Mouse (Mus musculus): ENCODE results near the gene Gm45062.

The Gm45062 gene

DNA sequence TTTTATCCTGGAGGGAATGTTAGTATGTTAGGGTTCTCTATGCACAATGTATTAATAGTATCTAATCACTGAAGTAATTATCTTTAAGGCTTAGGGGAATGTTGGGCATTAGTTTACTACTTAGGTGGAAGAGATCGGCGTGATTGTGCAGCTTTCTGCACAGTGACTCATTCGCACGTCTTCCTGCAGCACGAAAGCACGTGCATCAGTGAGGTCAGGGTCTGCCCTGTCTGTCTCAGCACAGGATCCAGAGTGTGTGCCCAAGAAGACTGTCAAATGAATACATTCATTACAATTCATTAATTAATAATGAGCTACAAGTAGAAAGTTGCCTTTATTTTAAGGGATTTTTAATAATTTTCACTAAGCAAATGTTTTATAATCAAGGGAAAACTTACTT, 115.0 kb downstream of the Gm45062 start:
- no peak for TF ChIP-seq GATA4 (IDR thresholded peaks at IDR 0.05; ENCODE audit: insufficient replicate concordance, low read length)

GRCm38 (mm10) chr6:8374712-8375111, 115.5 kb downstream of the Gm45062 start:
- no peak for TF ChIP-seq GATA4 (IDR thresholded peaks at IDR 0.05; ENCODE audit: insufficient replicate concordance, low read length)

- TF ChIP-seq GATA4 (IDR thresholded peaks at IDR 0.05; ENCODE audit: insufficient replicate concordance, low read length): no peak
Observed at GRCm38 (mm10) chr6:8376351-8376750, 117.1 kb downstream of the Gm45062 start.

- no peak for TF ChIP-seq GATA4 (IDR thresholded peaks at IDR 0.05; ENCODE audit: insufficient replicate concordance, low read length)
Observed at GRCm38 (mm10) chr6:8377667-8378066, 118.4 kb downstream of the Gm45062 start.

DNA sequence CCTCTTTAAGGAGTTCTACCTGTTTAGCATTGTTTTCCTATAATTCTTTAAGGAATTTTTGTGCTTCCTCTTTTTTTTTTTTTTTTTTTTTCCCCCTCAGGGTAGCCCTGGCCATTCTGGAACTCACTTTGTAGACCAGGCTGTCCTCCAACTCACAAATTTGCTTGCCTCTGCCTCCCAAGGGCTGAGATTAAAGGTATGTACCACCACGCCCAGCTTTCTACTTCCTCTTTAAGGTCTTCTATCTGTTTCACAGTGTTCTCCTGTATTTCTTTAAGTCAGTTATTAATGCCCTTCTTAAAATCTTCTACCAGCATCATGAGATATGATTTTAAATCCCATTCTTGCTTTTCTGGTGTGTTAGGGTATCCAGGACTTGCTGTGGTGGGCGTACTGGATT, 130.1 kb downstream of the Gm45062 start:
- TF ChIP-seq GATA4 (IDR thresholded peaks at IDR 0.05; ENCODE audit: insufficient replicate concordance, low read length): no peak

DNA sequence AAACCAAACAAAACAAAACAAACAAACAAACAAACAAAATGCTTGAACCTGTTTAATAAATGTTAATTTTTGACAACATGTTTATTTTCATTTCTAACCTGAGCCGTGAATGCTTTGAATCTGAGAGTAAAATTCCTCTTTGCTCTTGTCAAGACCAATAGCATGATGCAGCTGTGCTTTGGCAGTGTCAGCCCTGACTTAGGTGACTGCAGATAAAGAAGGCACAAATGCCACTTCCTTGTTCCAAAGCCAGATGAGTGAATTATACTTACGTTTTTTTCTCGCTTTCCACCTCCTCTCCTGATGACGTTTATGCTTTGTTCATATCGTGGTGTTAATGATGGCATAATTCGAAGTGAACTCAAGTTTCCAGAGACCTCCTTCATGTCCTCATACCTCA, 131.0 kb downstream of the Gm45062 start:
- TF ChIP-seq GATA4 (IDR thresholded peaks at IDR 0.05; ENCODE audit: insufficient replicate concordance, low read length): no peak

GRCm38 (mm10) chr6:8390935-8391334, 131.7 kb downstream of the Gm45062 start:
- TF ChIP-seq GATA4 (IDR thresholded peaks at IDR 0.05; ENCODE audit: insufficient replicate concordance, low read length): no peak

DNA sequence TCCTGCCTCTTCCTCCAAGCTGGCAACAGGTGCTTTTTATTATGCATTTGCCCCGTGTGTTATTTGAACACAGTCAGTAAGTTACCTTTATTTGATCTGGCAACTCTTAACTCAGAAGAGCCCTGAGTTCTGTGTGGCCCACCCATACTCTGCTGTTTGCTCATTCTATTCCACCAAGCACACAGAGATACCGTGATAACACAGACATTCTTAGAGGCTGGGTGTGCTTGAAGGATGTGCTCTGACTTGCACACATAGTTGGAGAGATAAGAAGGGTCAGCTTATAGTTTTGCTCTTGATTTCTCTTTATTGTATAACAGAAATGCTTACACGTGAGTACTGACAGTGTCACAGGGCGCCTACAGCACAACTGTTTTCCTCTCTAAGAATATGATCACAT, 133.8 kb downstream of the Gm45062 start:
- TF ChIP-seq GATA4 (IDR thresholded peaks at IDR 0.05; ENCODE audit: insufficient replicate concordance, low read length): no peak

GRCm38 (mm10) chr6:8394044-8394443, 134.8 kb downstream of the Gm45062 start:
- no peak for TF ChIP-seq GATA4 (IDR thresholded peaks at IDR 0.05; ENCODE audit: insufficient replicate concordance, low read length)

GRCm38 (mm10) chr6:8395061-8395460, 135.8 kb downstream of the Gm45062 start:
- no peak for TF ChIP-seq GATA4 (IDR thresholded peaks at IDR 0.05; ENCODE audit: insufficient replicate concordance, low read length)

GRCm38 (mm10) chr6:8397252-8397651, 138.0 kb downstream of the Gm45062 start:
- TF ChIP-seq GATA4 (IDR thresholded peaks at IDR 0.05; ENCODE audit: insufficient replicate concordance, low read length): no peak

- TF ChIP-seq GATA4 (IDR thresholded peaks at IDR 0.05; ENCODE audit: insufficient replicate concordance, low read length): no peak
Observed at GRCm38 (mm10) chr6:8399710-8400109, 140.5 kb downstream of the Gm45062 start.

- TF ChIP-seq GATA4 (IDR thresholded peaks at IDR 0.05; ENCODE audit: insufficient replicate concordance, low read length): no peak
Observed at GRCm38 (mm10) chr6:8403127-8403526, 143.9 kb downstream of the Gm45062 start.

- TF ChIP-seq GATA4 (IDR thresholded peaks at IDR 0.05; ENCODE audit: insufficient replicate concordance, low read length): no peak
Observed at GRCm38 (mm10) chr6:8405844-8406243, 146.6 kb downstream of the Gm45062 start.

DNA sequence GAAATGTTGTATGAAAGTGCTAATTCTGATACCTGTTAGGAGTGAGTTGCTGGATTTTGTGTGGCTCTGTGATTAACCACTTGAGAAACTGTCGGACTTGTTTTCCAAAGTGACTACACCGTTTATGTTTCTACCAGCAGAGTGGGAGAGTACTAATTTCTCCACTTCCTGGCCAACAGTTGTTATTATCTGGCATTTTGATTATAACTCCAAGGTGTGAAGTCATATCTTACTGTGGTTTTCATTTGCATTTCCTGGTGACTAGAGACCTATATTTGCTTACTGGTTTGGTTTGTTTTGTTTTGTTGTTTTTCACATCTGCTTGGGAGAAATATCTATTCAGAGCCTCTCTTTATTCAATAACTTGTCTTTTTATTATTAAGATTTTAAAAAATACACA, 149.1 kb downstream of the Gm45062 start:
- TF ChIP-seq GATA4 (IDR thresholded peaks at IDR 0.05; ENCODE audit: insufficient replicate concordance, low read length): no peak

DNA sequence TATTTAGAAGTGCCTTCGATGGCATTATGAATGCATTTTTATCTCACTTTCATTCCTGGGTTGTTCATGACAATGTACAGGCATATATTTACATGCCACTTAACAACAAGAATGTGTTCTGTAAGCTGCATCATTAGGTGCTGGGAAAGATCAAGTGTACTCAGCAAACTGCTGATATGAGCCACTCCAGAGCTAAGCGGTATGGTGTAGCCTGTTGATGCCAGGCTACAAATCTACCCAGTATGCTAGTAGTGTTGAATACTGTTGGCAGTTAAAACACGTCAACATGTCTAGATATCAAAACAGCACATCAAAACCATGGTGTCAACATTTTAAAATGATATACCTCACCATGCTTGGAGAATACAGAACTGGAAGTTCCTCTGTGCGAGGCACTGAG, 150.6 kb downstream of the Gm45062 start:
- no peak for TF ChIP-seq GATA4 (IDR thresholded peaks at IDR 0.05; ENCODE audit: insufficient replicate concordance, low read length)

- no peak for TF ChIP-seq GATA4 (IDR thresholded peaks at IDR 0.05; ENCODE audit: insufficient replicate concordance, low read length)
Observed at GRCm38 (mm10) chr6:8412845-8413598, 153.8 kb downstream of the Gm45062 start.
